Mouse (Mus musculus) erythroid progenitor cell, adult 5-6 weeks (primary cell): Measurements from ENCODE around the gene Hdhd3. TPM values are rescaled to one million over a fixed set of nuclear protein-coding genes. Genes with fewer than 3 reads are reported as not detected.

ENCODE experiments used
- ATAC-seq: replicated peaks from 2 replicates; pipeline ENCODE4 v1.8.0; 2016; ENCODE audit warnings: moderate number of reproducible peaks, mild to moderate bottlenecking, moderate TSS enrichment, inconsistent platforms; ENCODE audit not compliant: poor library complexity, low FRiP score, severe bottlenecking
- total RNA-seq, 2 experiments: library from RNA; stranded (forward) in 1 of 2; stranded (reverse) in 1 of 2; fragments of 150-400 nt in 1 of 2; fragments of 186-747, 209-891 nt in 1 of 2; gene quantifications; 2 replicates each; pipeline versions ENCODE4 v1.2.3 to v1.2.4; 2015 to 2017; ENCODE audit warnings: low replicate concordance in 2 of 2

Gene Hdhd3
- total RNA-seq (2015; ENCODE audit: low replicate concordance) (not detected in 2 replicates), total RNA-seq (2017; ENCODE audit: low replicate concordance) (not detected in 2 replicates)

GRCm38 (mm10) chr4:62503374-62503970 lies at the start of gene Hdhd3:
Gene Hdhd3, minus strand, starts transcription at chr4:62503467.
- ATAC-seq, result no peak

- ATAC-seq, result no peak
These were observed 48.7 kb upstream of the Hdhd3 start for GRCm38 (mm10) chr4:62551966-62552365.

- no peak for ATAC-seq
These were observed 41.5 kb upstream of the Hdhd3 start for GRCm38 (mm10) chr4:62544801-62545200.

GRCm38 (mm10) chr4:62543782-62544181 lies 40.5 kb upstream of the Hdhd3 start:
- ATAC-seq, result no peak

- no peak for ATAC-seq
These were observed 38.5 kb upstream of the Hdhd3 start for GRCm38 (mm10) chr4:62541802-62542201.

GRCm38 (mm10) chr4:62533729-62534128 lies 30.5 kb upstream of the Hdhd3 start:
- no peak for ATAC-seq

- ATAC-seq, result no peak
These were observed 24.4 kb upstream of the Hdhd3 start for GRCm38 (mm10) chr4:62527655-62528054.

GRCm38 (mm10) chr4:62526256-62526655 lies 23.0 kb upstream of the Hdhd3 start:
- ATAC-seq, result no peak

GRCm38 (mm10) chr4:62525489-62525811 lies 22.2 kb upstream of the Hdhd3 start:
- ATAC-seq, result no peak

GRCm38 (mm10) chr4:62524651-62525488 lies 21.6 kb upstream of the Hdhd3 start, which contains the start of the genes Pole3 and 4933430I17Rik:
Gene Pole3, minus strand, starts transcription at chr4:62525068.
Gene 4933430I17Rik, plus strand, starts transcription at chr4:62525369.
- ATAC-seq, result peak; percentile 91

- ATAC-seq, result no peak
These were observed 17.7 kb upstream of the Hdhd3 start for GRCm38 (mm10) chr4:62520892-62521400.

GRCm38 (mm10) chr4:62519849-62520233 lies 16.6 kb upstream of the Hdhd3 start, which contains the start of gene Alad:
Gene Alad, minus strand, starts transcription at chr4:62519918.
- peak; percentile 50 for ATAC-seq

GRCm38 (mm10) chr4:62519122-62519848 lies 16.0 kb upstream of the Hdhd3 start:
- ATAC-seq, result peak; percentile 16

GRCm38 (mm10) chr4:62518416-62519121 lies 15.3 kb upstream of the Hdhd3 start:
- no peak for ATAC-seq

GRCm38 (mm10) chr4:62517538-62518415 lies 14.5 kb upstream of the Hdhd3 start:
- ATAC-seq, result no peak

- peak; percentile 32 for ATAC-seq
These were observed 13.8 kb upstream of the Hdhd3 start for GRCm38 (mm10) chr4:62517046-62517445.

- ATAC-seq, result peak; percentile 74
These were observed 13.3 kb upstream of the Hdhd3 start for GRCm38 (mm10) chr4:62516579-62516978.

GRCm38 (mm10) chr4:62516079-62516478 lies 12.8 kb upstream of the Hdhd3 start:
- ATAC-seq, result peak; percentile 27; the same call in 1 of the 2 replicates

- peak; percentile 22 for ATAC-seq
These were observed 12.2 kb upstream of the Hdhd3 start for GRCm38 (mm10) chr4:62515490-62515889.
